Mouse (Mus musculus): ENCODE results near the gene Rnf180.

DNA sequence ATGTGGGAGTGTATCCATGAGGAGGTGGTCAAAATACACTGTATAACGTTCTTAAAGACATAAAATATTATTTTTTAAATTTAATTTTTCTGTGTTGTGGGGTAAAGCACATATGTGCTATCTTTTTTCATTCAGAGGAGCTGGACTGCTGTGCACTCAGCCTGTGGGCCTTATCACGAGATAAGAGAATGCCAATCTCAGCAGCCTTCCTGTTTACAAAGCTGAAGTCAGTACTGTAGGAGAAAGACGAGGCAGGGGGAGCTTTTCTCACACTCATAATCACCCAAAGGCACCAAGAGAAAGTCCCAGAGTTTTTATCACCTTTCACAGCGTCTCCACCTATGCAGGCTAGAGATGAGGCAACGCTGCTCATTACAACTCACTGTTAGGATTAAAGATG, 160.2 kb downstream of the Rnf180 start:
- no peak for TF ChIP-seq CTCF (IDR thresholded peaks at IDR 0.05; ENCODE audit: low read depth, low read length)
- no peak for TF ChIP-seq POLR2A (IDR thresholded peaks at IDR 0.05; ENCODE audit: extremely low read depth, insufficient read depth, low read length)
